Mouse (Mus musculus): ENCODE measurements around the gene Atp5h.

GRCm38 (mm10) chr11:115452281-115452860 is 32.6 kb upstream of the Atp5h start:
- TF ChIP-seq POLR2A (IDR thresholded peaks at IDR 0.05; ENCODE audit: control insufficient read depth, low read depth, low read length) (no peak), CTCF (IDR thresholded peaks at IDR 0.05; ENCODE audit: control insufficient read depth, insufficient read depth, insufficient replicate concordance, low read depth, low read length) (no peak)
